Mouse (Mus musculus) cerebellum, adult 2 months (tissue): ENCODE measurements around the gene Pdlim5.

Experiments used
- CTCF ChIP-seq: fragments of 200-500 bp; IDR thresholded peaks from 2 replicates; pipeline ENCODE4 v1.5.1; 2011; ENCODE audit warnings: low read depth, mild to moderate bottlenecking, control low read depth, low read length, moderate library complexity, borderline replicate concordance; ENCODE audit not compliant: insufficient read depth
- POLR2A ChIP-seq: fragments of 200-500 bp; IDR thresholded peaks from 2 replicates; pipeline ENCODE4 v1.6.1; 2011; ENCODE audit warnings: low read length, control low read depth, borderline replicate concordance; ENCODE audit not compliant: insufficient read depth

DNA sequence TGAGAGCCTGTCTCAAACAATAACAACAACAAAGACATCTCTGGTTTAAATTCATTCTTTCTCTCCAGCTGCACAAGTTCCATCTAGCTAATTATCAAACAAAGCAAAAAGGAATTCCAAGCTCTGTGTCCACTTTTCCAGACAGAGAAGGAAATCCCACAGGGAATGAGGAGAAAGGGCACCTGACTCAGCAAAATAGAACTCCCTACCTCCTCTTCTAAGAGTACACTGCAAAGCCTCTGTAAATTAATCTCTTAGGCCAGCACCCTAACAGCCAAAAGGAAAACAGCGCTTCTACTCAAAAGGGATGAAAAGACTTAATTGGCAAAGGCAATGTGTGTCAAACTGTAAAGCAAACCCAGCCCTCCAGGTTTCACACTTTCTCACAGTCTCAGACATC is 20.4 kb downstream of the Pdlim5 start:
- TF ChIP-seq POLR2A (no peak), CTCF (no peak)
